Mouse (Mus musculus): ENCODE data around the gene Car8.

Car8 gene

DNA sequence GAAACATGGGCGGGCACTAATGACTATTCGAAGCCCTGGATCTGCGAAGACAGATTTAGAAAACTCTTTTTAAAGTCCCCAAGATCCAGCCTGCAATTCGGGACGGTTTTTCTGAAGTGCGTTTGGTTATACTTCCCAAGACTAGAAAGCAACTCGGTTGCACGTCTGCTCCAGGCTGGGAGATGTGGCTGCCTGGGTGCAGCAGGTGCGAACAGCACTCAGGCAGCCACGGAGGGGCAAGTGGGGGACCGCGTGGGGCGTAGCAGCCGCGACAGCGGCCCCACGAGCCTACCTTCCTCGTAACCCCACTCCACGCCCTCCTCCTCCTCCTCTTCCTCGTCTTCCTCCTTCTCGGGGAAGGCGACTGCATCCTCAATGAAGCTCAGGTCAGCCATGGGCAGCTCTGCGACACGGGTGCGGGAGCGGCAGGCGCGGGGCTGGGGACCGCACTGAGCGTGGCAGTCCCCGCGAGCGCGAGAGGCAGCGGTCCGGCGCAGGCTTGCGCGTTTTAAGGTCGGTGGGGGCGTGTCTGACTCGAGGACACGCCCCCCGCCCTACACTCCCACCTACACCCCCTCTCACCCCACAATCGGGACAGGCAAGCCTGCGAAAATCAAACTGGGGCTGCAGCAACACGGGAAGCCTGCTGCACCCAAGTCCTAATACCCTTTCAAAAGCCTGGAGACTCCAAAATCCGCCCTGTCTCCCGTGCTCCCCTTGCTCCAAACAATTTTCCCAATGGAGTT is at the start of gene Car8:
Car8 (minus strand) TSS at position 482 of the 746 bp plus-strand sequence.
- DNase-seq: peak; percentile 78

DNA sequence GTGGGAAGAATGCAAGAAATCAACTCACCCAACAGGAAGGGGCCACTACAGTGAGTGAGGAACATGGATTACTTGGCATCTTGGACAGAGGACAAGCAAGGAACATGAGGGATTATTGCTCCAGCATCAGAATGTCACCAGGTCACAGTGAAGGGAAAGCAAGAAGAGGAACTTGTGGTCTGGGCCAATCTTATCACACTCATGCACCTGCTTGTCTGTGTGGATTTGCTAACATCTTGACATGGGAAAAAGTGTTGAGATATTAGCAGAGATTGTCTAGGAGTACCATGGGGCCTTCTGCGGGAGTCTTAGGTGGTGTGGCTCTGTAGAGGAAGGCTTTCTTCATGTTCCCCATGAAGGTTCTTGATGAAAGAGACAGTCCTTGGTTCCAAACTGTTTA is 46.1 kb upstream of the Car8 start:
- no peak for DNase-seq

DNA sequence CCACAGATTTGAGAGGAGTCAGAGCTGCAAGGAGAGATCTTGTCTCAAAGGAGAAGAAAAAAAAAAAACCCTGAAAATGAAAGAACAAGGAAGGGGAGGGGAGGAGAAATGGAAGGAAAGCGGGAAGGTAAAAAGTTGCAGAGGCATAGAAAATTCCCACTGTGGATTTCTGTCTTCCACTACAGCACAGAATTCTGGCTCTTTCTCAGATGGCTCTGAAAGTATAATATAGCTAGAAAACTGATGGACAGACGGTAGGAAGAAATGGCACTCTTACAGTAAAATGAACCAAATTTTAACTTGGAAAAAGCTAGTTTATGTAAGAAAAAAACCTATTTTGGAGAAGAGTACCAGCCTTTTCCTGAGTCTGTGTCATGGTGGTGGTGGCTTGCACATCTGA is 39.3 kb upstream of the Car8 start:
- DNase-seq: no peak

DNA sequence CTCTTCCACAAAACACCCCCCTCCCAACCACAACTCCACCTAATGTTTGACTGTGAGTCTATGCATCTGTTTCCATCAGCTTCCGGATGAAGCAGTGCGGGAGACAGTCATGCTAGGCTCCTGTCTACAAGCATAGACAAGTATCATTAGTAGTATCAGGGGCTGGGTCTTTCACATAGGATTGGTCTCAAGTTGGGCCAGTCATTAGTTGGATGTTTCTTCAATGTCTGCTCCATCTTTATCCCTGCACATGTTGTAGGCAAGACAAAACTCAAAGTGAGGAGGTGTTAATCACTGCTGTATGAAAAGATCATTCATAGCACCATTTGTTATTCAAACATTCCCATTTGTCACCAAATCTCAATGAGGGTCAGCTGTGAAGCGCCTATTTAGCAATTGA is 11.0 kb upstream of the Car8 start:
- DNase-seq: no peak

DNA sequence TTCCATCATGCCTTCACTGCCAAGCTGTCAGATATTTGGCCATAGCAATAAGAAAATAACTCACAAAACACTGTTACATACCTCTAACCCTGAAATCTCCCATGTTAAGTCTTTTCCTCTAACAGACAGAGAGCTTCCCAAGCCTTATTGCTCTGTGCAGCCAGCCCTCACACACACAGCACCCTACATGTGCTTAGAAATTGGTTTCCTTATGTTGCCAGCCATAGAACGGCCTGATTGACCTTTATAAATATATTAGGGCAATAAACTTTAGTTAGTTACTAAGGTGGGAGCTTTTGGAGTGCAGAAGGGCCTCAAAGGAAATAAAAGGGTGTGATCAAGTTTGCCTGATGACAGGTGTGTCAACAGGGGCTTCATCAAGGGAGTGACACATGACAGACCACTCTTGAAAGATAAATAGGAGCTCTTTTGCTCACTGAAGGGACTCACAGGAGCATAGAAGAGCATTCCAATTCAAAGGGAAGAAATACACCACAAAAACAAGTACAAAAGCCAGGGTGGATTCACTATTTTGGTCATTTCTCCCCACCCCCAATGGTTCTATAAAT is 6.7 kb upstream of the Car8 start:
- DNase-seq: no peak

DNA sequence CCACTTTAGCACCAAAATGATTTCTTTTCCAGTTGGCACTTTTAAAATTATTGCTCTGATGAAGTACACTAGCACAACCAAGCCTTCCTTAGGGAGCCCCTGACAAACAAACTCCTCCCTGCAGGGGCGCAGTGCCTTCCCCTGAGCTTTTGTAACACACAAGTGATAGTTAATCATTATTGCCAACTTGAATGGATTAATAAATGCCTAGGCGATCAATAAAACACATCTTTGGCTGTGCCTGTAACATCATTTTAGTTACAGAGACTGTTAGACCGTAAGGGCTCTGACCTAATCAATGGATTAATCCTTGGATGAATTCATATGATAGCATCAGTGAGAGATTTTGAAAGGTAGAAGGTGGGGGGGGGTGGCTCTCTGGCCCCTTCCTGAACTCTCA is 6.2 kb upstream of the Car8 start:
- DNase-seq: no peak

DNA sequence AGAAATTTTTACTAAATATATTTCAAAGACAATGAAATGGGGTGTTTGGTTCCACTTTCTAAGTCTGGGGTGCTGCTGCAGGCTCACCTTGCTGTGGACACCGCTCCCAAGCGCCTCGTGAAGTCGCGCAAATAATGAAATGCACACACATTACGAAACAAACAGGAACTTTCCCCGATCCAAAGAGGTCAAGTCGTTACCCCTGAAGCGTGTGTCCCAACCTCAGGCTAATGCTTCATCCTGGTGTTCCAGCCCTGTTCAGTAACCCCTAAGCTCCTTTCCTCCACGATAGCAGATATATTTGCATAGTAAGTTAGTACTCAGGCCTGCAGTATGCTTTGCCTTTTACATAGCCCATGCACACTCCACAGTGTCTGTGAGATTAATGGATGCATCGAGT is 858 bp upstream of the Car8 start:
- no peak for DNase-seq

DNA sequence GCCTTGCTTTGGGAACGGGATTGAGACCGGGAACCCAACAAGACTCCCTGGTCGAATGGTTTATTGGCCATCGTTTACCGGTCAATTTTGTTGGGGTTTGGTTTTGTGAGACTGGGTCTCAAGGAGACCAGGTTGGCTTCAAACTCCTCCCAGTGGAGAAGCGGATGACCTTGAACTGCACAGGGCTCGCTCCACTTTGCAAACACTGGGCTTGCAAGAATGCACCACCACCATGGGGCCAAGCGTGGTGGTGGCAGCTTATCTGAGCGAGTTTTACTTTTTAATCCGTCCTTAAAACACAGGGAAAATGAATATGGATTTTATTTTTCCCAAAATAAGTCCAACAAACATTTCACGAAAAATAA is 447 bp upstream of the Car8 start:
- peak; percentile 34 for DNase-seq

DNA sequence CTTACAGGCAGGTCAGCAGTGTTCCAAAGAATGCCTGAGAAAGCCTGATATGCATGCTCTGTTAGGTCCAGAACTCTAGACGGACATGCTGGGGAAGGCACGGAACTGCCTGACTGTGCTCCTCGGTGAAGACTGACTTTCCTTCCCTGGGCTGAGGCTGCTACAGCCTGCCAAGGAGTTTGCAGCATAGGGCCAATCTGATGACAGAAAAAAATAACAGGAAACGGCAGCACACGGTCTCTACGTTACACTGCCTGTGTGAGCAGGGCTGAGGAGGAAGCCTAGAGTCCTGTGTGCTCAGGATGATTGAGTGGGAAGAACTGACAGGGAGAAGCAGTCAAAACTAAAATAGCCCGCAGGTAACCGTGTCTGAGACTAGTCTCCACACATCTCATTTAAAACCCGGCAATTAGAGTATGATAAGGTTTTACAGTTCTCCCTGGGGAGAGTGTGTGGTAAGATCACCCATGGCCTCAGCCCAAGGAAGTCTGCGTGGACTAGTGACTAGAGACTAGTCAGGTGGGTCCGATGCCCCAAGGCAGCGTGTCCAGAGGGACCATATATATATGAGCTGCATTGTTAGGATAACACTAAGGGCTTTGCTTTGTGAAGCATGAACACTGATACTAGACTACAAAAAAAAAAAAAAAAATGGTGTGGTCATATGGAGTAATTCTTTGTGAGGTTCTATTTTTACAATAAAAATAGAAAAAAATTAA is 6.3 kb downstream of the Car8 start:
- DNase-seq: no peak

DNA sequence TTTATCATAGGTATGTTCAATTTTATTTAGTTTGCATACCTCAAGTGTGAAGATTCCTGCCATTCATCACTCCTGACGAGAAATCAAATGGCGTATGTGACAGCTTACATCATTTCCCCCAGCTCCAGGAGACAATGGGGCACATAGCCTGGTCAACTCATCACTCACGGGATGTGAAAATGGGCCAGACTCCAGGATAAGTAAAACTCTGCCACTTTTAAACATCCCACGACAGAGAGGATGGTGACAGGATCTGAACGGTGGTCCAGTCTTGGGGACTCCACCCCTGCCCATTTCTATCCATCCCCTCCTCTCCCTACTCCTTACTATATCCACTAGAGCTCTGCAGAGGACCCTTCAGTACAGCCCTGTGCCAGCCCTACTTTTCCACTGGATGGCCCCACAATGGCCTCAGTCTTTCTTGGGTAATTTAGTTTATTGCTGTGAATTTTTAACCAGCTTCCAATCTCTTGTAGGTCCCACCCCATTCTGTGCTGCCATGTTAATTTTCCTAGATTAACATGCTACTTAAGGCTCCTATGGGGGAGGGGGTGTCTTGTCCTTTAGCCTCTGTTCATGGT is 7.5 kb downstream of the Car8 start:
- DNase-seq: no peak

DNA sequence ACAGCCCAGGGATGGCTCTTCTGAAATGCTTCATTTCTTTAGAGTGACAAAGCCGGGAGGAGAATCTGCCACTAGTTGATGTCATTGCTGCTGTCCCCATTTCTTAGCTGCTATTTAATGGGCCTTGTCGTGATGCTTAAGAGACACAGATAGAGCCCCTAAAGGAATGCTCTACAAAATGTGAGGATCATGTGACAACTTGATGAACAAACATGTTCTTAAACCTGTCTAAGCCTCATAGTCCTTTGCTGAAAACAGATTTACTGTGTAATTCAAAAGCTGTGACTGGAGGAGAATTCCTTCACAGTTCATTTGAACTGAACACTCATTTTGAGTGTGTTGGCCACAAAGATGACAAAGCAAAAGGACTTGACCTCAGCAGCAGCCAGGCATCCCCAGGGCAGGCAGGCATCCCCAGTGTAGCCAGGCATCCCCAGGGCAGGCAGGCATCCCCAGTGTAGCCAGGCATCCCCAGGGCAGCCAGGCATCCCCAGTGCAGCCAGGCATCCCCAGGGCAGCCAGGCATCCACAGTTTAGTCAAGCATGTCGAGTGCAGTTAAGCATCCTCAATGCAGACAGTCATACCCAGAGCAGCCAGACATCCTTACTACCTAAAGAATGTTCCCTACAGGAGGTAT is 9.1 kb downstream of the Car8 start:
- no peak for DNase-seq

DNA sequence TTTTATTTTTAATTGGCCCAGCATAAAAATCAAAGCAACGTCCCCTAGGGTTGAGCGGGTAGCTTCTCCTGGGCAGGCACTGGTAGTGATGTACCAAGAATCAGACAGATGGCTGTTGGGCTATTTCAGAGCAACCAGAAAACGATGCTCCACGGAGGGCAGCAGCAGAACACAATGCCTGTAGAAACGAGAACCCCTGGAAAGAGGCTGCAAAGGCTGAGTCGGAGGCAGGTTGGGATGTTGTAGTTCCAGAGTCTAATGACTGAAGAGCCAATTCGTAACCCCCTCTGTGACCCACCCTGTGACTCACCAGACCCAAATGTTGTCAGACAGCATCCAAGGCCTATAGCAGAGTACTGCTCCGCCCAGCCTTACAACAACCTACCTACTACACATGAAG is 19.9 kb downstream of the Car8 start:
- no peak for DNase-seq

DNA sequence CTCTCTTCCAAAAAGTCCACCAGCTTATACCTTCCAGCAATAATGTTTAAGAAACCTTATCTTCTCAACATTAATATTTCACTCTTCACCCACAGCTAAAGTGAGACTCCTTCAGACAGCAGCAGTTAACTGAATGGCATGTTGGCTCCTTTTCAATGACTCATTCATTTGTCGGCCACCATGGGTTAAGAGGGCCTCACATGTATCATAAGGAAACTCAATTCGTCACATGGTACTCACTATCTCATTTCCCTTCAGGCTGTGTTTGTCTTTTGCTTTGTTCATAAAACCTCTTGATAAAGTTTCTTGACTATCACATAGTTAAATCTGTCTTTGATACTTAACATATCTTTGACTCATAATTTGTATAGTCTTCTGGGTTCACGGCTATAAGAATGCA is 20.8 kb downstream of the Car8 start:
- DNase-seq: no peak

DNA sequence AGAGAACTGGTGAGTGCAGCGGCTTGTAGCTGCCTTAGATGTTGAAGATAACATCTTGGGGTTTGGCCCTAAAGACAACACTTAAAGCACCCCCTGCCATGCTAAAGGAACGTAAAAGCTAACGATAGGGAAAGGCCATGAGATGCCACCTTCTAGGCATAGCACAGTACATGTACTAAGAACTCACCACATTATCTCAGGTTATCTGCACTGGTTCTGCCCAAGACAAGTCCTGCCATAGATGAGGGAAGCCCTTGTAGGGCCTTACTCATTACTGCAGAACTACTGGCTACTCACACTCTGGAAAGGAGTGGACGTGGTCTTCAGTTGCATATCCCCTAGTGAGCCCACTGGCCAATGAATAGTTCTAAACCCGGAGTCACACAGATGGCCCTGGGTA is 21.6 kb downstream of the Car8 start:
- no peak for DNase-seq

DNA sequence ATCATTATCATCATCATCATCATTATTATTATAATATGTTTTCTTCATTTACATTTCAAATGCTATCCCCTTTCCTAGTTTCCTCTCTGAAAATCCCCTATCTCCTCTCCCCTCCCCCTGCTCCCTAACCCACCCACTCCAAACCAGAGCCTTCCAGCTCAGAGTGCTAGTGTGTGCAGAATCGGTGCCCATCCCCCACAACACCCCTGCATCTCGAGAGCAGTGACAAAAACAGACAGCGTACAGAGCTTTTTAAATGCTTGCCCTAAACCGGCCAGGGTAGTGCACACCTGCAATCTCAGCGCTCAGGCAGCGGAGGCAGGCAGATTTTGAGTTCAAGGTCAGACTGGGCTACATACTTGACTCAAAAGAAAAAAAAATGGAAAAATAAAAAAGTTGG is 22.3 kb downstream of the Car8 start:
- peak; percentile 41 for DNase-seq

DNA sequence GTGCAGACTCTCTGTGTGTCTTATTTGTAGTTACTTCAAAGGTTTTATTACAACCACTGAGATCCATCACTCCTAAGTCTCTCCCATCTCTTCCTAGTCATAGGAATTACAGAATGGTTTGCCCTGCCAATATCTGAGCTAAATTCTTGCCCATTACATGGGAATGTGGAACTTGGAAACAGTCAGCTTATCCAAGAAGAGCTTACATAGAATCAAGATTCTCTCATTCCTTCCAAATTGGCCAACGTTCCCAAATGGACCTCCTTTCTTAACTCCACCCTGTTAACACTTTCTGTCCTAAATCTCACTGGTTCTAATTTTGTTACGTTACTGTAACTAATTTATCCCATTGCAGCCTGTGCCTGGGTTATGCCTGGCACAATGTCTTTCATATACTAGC is 25.2 kb downstream of the Car8 start:
- no peak for DNase-seq

DNA sequence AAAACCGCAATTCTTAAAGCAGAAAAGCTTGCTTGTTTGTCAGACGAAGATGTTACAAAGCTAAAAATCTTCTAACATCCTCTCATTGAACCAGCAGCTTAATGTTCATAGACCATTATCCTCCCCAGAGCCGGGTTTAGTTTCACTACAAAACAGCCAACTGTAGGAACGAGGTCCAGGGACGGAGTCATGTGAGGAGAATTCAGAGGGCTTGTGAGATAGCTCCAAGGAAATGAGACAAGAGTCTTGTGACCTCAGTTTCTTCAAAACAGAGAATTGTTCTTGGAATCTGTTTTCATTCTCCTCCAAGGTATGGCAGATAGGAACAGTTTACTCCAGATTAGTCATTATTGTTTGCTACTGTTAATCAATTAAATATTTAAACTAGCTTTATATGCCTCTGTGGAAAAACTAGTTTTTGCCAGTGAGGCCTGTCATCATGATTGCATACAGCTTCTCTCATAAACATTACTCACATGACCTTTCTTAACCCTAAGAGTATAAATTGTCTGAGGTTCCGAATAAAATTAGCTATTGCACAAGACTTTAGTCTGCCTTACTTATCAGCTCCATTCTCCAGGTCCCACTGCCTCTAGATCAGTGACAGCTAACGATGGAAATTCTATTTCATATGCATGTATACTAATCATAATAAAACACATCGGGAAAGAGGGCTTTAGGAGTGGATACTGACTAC is 25.8 kb downstream of the Car8 start:
- DNase-seq: no peak

DNA sequence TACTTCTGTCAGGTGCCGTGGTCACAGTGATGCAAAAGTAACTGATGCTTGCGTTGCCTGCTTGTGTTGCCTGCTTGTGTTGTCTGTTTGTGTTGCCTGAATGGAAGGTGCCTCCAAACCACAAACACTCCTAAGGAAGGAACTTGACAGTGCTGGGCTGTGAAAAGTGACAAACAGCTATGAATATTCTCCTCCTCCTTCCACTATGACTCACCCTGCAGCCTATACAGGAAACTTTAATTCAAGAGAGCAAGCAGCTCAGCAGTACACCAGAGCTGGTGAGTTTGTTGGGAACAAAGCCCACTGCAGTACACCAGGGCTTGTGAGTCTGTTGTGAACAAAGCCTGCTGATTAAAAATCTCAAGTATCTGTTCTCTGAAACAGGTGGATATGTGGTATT is 28.4 kb downstream of the Car8 start:
- no peak for DNase-seq

DNA sequence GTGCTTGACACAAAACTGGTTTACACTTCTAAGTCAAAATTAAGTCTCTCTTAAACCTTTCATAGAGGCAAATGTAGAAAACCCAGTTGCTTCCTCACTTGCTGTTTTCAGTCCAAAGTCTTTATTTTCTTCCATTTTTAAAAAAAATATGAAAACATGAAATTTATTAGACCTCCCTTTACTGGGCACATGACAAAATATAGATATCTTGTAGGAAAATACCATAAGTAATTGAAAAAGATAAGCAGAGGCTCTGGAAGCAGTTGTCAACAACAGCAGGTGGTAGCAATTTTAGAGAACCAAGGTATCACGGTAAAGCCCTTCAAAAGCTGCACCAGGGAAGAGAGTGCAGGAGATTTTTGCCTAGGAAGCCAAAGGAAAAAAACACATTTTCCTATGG is 30.9 kb downstream of the Car8 start:
- DNase-seq: no peak

DNA sequence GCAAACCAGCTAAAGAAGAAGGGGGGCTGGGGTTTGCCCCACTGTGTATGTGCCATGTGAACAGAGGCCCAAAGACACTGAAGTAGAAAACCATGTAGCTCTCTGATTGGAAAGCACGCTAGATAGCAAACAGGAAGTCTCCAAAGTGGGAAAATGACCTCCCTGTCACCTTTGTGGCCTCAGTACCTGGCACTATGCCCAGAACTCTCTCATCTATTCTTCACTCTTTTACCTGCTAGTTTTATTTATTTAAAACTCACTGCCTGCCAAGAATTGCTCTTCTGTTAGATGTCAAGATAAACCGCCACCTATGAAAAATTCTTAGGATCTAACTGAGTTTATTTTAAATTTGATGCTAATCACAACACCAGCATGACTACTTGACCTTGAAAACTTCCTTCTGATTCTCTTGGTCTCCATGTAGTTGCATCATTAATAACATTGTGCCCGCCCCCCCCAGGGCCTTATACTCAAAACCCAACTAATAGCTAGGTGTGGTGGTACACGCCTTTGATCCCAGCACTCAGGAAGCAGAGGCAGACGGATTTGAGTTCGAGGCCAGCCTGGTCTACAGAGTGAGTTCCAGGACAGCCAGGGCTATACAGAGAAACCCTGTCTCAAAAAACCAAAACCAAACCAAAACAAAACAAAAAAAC is 31.8 kb downstream of the Car8 start:
- no peak for DNase-seq

DNA sequence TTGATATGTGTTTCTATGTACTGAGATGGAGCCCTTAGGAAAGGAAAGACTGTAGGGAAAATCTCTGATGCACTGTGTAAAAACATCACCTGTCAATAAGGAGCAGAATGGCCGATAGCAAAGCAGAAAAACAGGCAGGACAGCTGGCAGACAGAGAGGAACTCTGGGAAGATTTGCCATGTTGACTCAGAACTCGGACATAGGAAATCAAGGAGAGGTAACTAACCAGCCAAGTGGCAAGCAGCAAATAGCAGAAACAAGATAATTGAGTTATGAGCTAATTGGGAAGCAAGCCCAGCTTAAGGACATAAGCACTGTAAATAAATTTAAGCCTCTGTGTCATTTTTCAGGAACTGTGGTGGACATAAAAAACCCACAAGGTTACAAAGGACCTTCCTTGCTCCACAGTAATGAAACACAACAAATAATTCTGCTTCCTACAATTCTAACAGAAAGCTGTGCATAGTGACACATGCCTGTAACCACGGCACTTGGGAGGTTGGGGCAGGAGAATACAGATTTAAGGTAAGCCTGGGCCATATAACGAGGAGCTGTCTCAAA is 33.7 kb downstream of the Car8 start:
- DNase-seq: no peak

DNA sequence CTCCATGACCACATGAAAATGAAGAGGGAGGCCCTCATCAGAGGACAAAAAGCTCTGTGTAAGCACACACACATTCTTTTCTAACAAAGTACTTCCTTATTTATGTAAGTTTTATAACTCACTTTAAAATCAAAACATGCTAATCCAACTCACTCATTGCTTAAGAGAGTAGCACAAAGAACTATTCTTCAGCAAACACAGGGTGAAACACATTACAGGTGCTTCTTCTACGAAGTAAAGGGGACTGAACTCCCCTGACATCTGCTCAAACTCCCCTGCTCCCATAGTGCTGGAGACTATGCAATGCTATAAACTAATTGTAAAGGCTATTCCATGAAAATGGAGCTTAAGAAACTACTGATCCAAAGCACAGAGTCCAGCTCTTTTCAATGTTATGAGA is 35.5 kb downstream of the Car8 start:
- no peak for DNase-seq
